Mouse (Mus musculus) MEL (cell line): ENCODE results near the gene Cux1. TPM values are rescaled to one million over a fixed set of nuclear protein-coding genes. Genes with fewer than 3 reads are reported as not detected.

Experiments
- DNase-seq: peaks from one replicate; pipeline ENCODE4 v3.0.0; 2011; ENCODE audit warnings: low read depth, low spot score
- H3K27ac ChIP-seq: 2 replicates; pipeline ENCODE4 v1.5.1; 2012; ENCODE audit warnings: low read depth, mild to moderate bottlenecking, control low read depth, low read length, moderate library complexity; ENCODE audit not compliant: control insufficient read depth
- H3K27me3 ChIP-seq, 2 experiments: fragments of 150-350 bp in 1 of 2; sonication (generic) in 1 of 2; 2 replicates each; pipeline ENCODE4 v1.6.1; 2012; ENCODE audit warnings: low read length in 2 of 2, mild to moderate bottlenecking in 2 of 2, improper control_type of control experiment in 1 of 2, moderate library complexity in 1 of 2; ENCODE audit not compliant: insufficient read depth in 2 of 2, control insufficient read depth in 1 of 2
- H3K36me3 ChIP-seq, 2 experiments: 2 replicates each; pipeline ENCODE4 v1.6.1; 2012 to 2014; ENCODE audit warnings: low read length in 2 of 2, improper control_type of control experiment in 1 of 2, inconsistent platforms in 1 of 2, mild to moderate bottlenecking in 1 of 2; ENCODE audit not compliant: insufficient read depth in 2 of 2, control insufficient read depth in 1 of 2
- H3K4me1 ChIP-seq, 2 experiments: fragments of 150-350 bp in 1 of 2; sonication (generic) in 1 of 2; 2 replicates each; pipeline ENCODE4 v1.6.1; 2012; ENCODE audit warnings: low read length in 2 of 2, improper control_type of control experiment in 1 of 2, mild to moderate bottlenecking in 1 of 2; ENCODE audit not compliant: insufficient read depth in 2 of 2, control insufficient read depth in 1 of 2
- H3K4me3 ChIP-seq, 2 experiments: fragments of 150-350 bp in 1 of 2; sonication (generic) in 1 of 2; 2 replicates each; pipeline ENCODE4 v1.5.1; 2012; ENCODE audit warnings: low read depth in 2 of 2, low read length in 2 of 2, mild to moderate bottlenecking in 2 of 2, moderate library complexity in 2 of 2, control low read depth in 1 of 2, improper control_type of control experiment in 1 of 2; ENCODE audit not compliant: control insufficient read depth in 1 of 2, insufficient read depth in 1 of 2
- H3K79me2 ChIP-seq: 2 replicates; pipeline ENCODE4 v1.6.1; 2012; ENCODE audit warnings: mild to moderate bottlenecking, low read length, moderate library complexity; ENCODE audit not compliant: control insufficient read depth, poor library complexity, insufficient read depth
- H3K9ac ChIP-seq: 2 replicates; pipeline ENCODE4 v1.6.1; 2012; ENCODE audit warnings: low read depth, mild to moderate bottlenecking, control low read depth, low read length, moderate library complexity; ENCODE audit not compliant: control insufficient read depth, poor library complexity, severe bottlenecking
- H3K9me3 ChIP-seq: fragments of 150-350 bp; sonication (generic); replicated peaks from 2 replicates; pipeline ENCODE4 v1.6.1; 2012; ENCODE audit warnings: mild to moderate bottlenecking, low read length, improper control_type of control experiment, moderate library complexity; ENCODE audit not compliant: insufficient read depth
- CHD2 ChIP-seq: IDR thresholded peaks from 2 replicates; pipeline ENCODE4 v1.6.1; 2011; ENCODE audit warnings: low read length, improper control_type of control experiment
- CTCF ChIP-seq, 3 experiments: IDR thresholded peaks in 2 of 3; conservative IDR thresholded peaks in 1 of 3; 2 replicates each; pipeline ENCODE4 v1.5.1; 2011 to 2012; ENCODE audit warnings: low read length in 3 of 3, low read depth in 2 of 3, mild to moderate bottlenecking in 2 of 3, improper control_type of control experiment in 1 of 3, inconsistent platforms in 1 of 3, mixed read lengths in 1 of 3, moderate library complexity in 1 of 3; ENCODE audit not compliant: control insufficient read depth in 1 of 3, insufficient read depth in 1 of 3, poor library complexity in 1 of 3, severe bottlenecking in 1 of 3
- E2F4 ChIP-seq: IDR thresholded peaks from 2 replicates; pipeline ENCODE4 v1.6.1; 2011; ENCODE audit warnings: low read depth, low read length, improper control_type of control experiment, borderline replicate concordance
- EP300 ChIP-seq, 2 experiments: IDR thresholded peaks; 2 replicates each; pipeline ENCODE4 v1.6.1; 2011; ENCODE audit warnings: improper control_type of control experiment in 2 of 2, low read length in 2 of 2, low read depth in 1 of 2, mild to moderate bottlenecking in 1 of 2
- ETS1 ChIP-seq: IDR thresholded peaks from 2 replicates; pipeline ENCODE4 v1.6.1; 2012; ENCODE audit warnings: low read depth, mild to moderate bottlenecking, inconsistent platforms, low read length, improper control_type of control experiment, moderate library complexity
- GABPA ChIP-seq: IDR thresholded peaks from 2 replicates; pipeline ENCODE4 v1.6.1; 2012; ENCODE audit warnings: low read depth, mild to moderate bottlenecking, inconsistent platforms, low read length, improper control_type of control experiment, moderate library complexity
- GATA1 ChIP-seq: IDR thresholded peaks from 2 replicates; pipeline ENCODE4 v1.6.1; 2011; ENCODE audit warnings: low read depth, low read length, improper control_type of control experiment
- HCFC1 ChIP-seq: IDR thresholded peaks from 2 replicates; pipeline ENCODE4 v1.6.1; 2012; ENCODE audit warnings: low read depth, mild to moderate bottlenecking, inconsistent platforms, low read length, improper control_type of control experiment, moderate library complexity
- MAX ChIP-seq: IDR thresholded peaks from 2 replicates; pipeline ENCODE4 v1.6.1; 2011; ENCODE audit warnings: low read length, improper control_type of control experiment
- MXI1 ChIP-seq: IDR thresholded peaks from 2 replicates; pipeline ENCODE4 v1.6.1; 2011; ENCODE audit warnings: mild to moderate bottlenecking, low read depth, low read length, improper control_type of control experiment
- MYB ChIP-seq: IDR thresholded peaks from 2 replicates; pipeline ENCODE4 v1.6.1; 2011; ENCODE audit warnings: mild to moderate bottlenecking, low read depth, low read length, improper control_type of control experiment
- NELFE ChIP-seq: IDR thresholded peaks from 2 replicates; pipeline ENCODE4 v1.6.1; 2011; ENCODE audit warnings: low read depth, low read length, improper control_type of control experiment
- POLR2A ChIP-seq, 2 experiments: IDR thresholded peaks; 2 replicates each; pipeline ENCODE4 v1.6.1; 2011 to 2012; ENCODE audit warnings: low read length in 2 of 2, mild to moderate bottlenecking in 2 of 2, control low read depth in 1 of 2, improper control_type of control experiment in 1 of 2, low read depth in 1 of 2, moderate library complexity in 1 of 2; ENCODE audit not compliant: control insufficient read depth in 1 of 2, insufficient read depth in 1 of 2, poor library complexity in 1 of 2
- POLR2AphosphoS2 ChIP-seq: IDR thresholded peaks from 2 replicates; pipeline ENCODE4 v1.6.1; 2011; ENCODE audit warnings: low read length, improper control_type of control experiment
- RAD21 ChIP-seq: IDR thresholded peaks from 2 replicates; pipeline ENCODE4 v1.6.1; 2011; ENCODE audit warnings: mild to moderate bottlenecking, low read depth, low read length, improper control_type of control experiment
- SIN3A ChIP-seq: IDR thresholded peaks from 2 replicates; pipeline ENCODE4 v1.6.1; 2012; ENCODE audit warnings: low read length, improper control_type of control experiment, inconsistent platforms
- SMC3 ChIP-seq: IDR thresholded peaks from 2 replicates; pipeline ENCODE4 v1.6.1; 2011; ENCODE audit warnings: low read depth, low read length, improper control_type of control experiment
- TAL1 ChIP-seq: IDR thresholded peaks from 2 replicates; pipeline ENCODE4 v1.6.1; 2012; ENCODE audit warnings: mild to moderate bottlenecking, inconsistent platforms, low read length, moderate library complexity, mixed read lengths
- TCF12 ChIP-seq: IDR thresholded peaks from 2 replicates; pipeline ENCODE4 v1.6.1; 2014; ENCODE audit warnings: low read depth, mild to moderate bottlenecking, inconsistent platforms, low read length, improper control_type of control experiment, moderate library complexity
- UBTF ChIP-seq: IDR thresholded peaks from 2 replicates; pipeline ENCODE4 v1.6.1; 2012; ENCODE audit warnings: low read depth, mild to moderate bottlenecking, inconsistent platforms, low read length, improper control_type of control experiment, moderate library complexity, borderline replicate concordance; ENCODE audit not compliant: insufficient read depth
- USF2 ChIP-seq, 2 experiments: IDR thresholded peaks; 2 replicates each; pipeline ENCODE4 v1.6.1; 2011 to 2012; ENCODE audit warnings: improper control_type of control experiment in 2 of 2, low read length in 2 of 2, borderline replicate concordance in 1 of 2, inconsistent platforms in 1 of 2, low read depth in 1 of 2, mild to moderate bottlenecking in 1 of 2; ENCODE audit not compliant: insufficient read depth in 1 of 2
- ZMIZ1 ChIP-seq: IDR thresholded peaks from 2 replicates; pipeline ENCODE4 v1.6.1; 2012; ENCODE audit warnings: low read depth, mild to moderate bottlenecking, inconsistent platforms, low read length, improper control_type of control experiment, moderate library complexity
- ZNF384 ChIP-seq: IDR thresholded peaks from 2 replicates; pipeline ENCODE4 v1.6.1; 2012; ENCODE audit warnings: low read depth, mild to moderate bottlenecking, inconsistent platforms, low read length, improper control_type of control experiment
- polyA plus RNA-seq, 2 experiments: library from polyadenylated mRNA; stranded (reverse) in 1 of 2; unstranded in 1 of 2; fragments of >175 nt in 1 of 2; fragments of >200 nt in 1 of 2; gene quantifications; 2 replicates each; pipeline versions ENCODE4 v1.2.1 to v1.2.4; 2012; ENCODE audit warnings: low replicate concordance in 2 of 2, low read depth in 1 of 2; ENCODE audit not compliant: insufficient read length in 2 of 2, insufficient read depth in 1 of 2, missing spikeins in 1 of 2
- total RNA-seq: library from RNA; depleted of rRNA; stranded (reverse); fragments of 300-350 nt; gene quantifications from 2 replicates; pipeline ENCODE4 v1.2.3, GENCODE M21; 2012

The Cux1 gene
- total and polyA plus RNA-seq, 3 experiments: 71.1 to 104 TPM; not detected in 1

- Histone ChIP-seq H3K36me3 (no peaks in the 10 kb centered on the region), H3K79me2 (no peaks in the 10 kb centered on the region)
- peak; percentile 40 for DNase-seq
- TF ChIP-seq NELFE (no peak), UBTF (no peak), SMC3 (peak; percentile 56), E2F4 (no peak), USF2 (IDR thresholded peaks at IDR 0.05; ENCODE audit: borderline replicate concordance in 1 of 2, insufficient read depth in 1 of 2, low read depth in 1 of 2, low read length in 2 of 2) (no peak), MAX (no peak), RAD21 (peak; percentile 27), GABPA (no peak), GATA1 (no peak), EP300 (IDR thresholded peaks at IDR 0.05; ENCODE audit: low read depth in 1 of 2, low read length in 2 of 2) (no peak), TCF12 (no peak), TAL1 (no peak), CTCF (IDR thresholded peaks at IDR 0.05 in 2 of 3, conservative IDR thresholded peaks at IDR 0.05 in 1 of 3; ENCODE audit: control insufficient read depth in 1 of 3, insufficient read depth in 1 of 3, low read depth in 2 of 3, low read length in 3 of 3, poor library complexity in 1 of 3, severe bottlenecking in 1 of 3) (peak; percentile 45 to 81 (median 52); a peak in 5 of 6 replicates)
- TF ChIP-seq, all 39 proteins: peak for 3
- H3K27ac ChIP-seq: no peak overlapping the region
- H3K9ac ChIP-seq: no peak overlapping the region
- no peaks in the 10 kb centered on the region for H3K4me1 ChIP-seq
- H3K4me3 ChIP-seq: no peak overlapping the region
- no peaks in the 10 kb centered on the region for H3K27me3 ChIP-seq
- H3K9me3 ChIP-seq: no peaks in the 10 kb centered on the region
These were observed 352.1 kb downstream of the Cux1 start for GRCm38 (mm10) chr5:136215211-136215610.

DNA sequence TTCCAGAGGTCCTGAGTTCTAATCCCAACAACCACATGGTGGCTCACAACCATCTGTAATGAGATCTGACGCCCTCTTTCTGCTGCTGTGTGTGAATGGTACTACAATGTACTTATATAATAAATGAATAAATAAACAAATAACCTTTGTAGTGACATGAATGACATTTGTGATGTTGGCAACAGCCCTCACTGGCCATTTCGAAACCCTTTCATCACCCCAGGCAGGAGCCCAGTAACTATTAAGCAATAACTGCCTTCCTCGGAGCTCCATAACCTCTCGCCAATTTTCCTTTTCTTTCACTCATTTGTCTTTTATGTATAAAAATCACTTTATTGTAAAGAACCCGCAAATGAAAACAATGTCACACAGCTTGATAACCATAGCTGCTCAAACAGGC lies 353.6 kb downstream of the Cux1 start:
- Histone ChIP-seq H3K9me3 (no peaks in the 10 kb centered on the region), H3K4me3 (no peak overlapping the region), H3K9ac (no peak overlapping the region), H3K27ac (no peak overlapping the region), H3K36me3 (no peaks in the 10 kb centered on the region), H3K27me3 (no peaks in the 10 kb centered on the region), H3K79me2 (no peaks in the 10 kb centered on the region), H3K4me1 (no peaks in the 10 kb centered on the region)
- TF ChIP-seq POLR2A (IDR thresholded peaks at IDR 0.05; ENCODE audit: control insufficient read depth in 1 of 2, insufficient read depth in 1 of 2, low read depth in 1 of 2, low read length in 2 of 2, poor library complexity in 1 of 2) (no peak), CHD2 (no peak)
- DNase-seq: no peak

GRCm38 (mm10) chr5:136212716-136213115 lies 354.6 kb downstream of the Cux1 start:
- Histone ChIP-seq H3K9ac (no peak overlapping the region), H3K79me2 (no peaks in the 10 kb centered on the region), H3K27ac (no peak overlapping the region), H3K9me3 (no peaks in the 10 kb centered on the region), H3K27me3 (no peaks in the 10 kb centered on the region), H3K4me3 (no peak overlapping the region), H3K36me3 (no peaks in the 10 kb centered on the region), H3K4me1 (no peaks in the 10 kb centered on the region)
- TF ChIP-seq GABPA: no peak
- TF ChIP-seq MAX: no peak
- TF ChIP-seq POLR2AphosphoS2: no peak
- no peak for TF ChIP-seq MXI1
- no peak for TF ChIP-seq ZNF384
- TF ChIP-seq TCF12: no peak
- TF ChIP-seq SMC3: no peak
- TF ChIP-seq RAD21: no peak
- no peak for TF ChIP-seq MYB
- TF ChIP-seq UBTF: no peak
- TF ChIP-seq ZMIZ1: no peak
- TF ChIP-seq SIN3A: no peak
- TF ChIP-seq EP300 (IDR thresholded peaks at IDR 0.05; ENCODE audit: low read depth in 1 of 2, low read length in 2 of 2): no peak
- TF ChIP-seq CHD2: no peak
- no peak for TF ChIP-seq E2F4
- TF ChIP-seq HCFC1: no peak
- no peak for TF ChIP-seq USF2 (IDR thresholded peaks at IDR 0.05; ENCODE audit: borderline replicate concordance in 1 of 2, insufficient read depth in 1 of 2, low read depth in 1 of 2, low read length in 2 of 2)
- TF ChIP-seq ETS1: no peak
- no peak for DNase-seq
